Mouse (Mus musculus) heart, embryonic 13.5 days (tissue): ENCODE measurements around the gene Coil. TPM values are rescaled to one million over a fixed set of nuclear protein-coding genes. Genes with fewer than 3 reads are reported as not detected.

Experiments used
- polyA plus RNA-seq: library from polyadenylated mRNA; unstranded; fragments of >200 nt; fragmentation: Nextera tagmentation; extraction: Ambion mirVana; gene quantifications from 2 replicates; pipeline ENCODE4 v1.2.1, GENCODE M21; 2015

Gene Coil
- polyA plus RNA-seq, 1 experiment from 2014 or later, result 10.1 TPM

Other genes with a start within 250 kb of the Coil start
- gene Akap1, start 105.7 kb upstream of the Coil start, polyA plus RNA-seq, result 31.4 and 33.7 TPM in 2 replicates
- gene Scpep1, start 14.8 kb upstream of the Coil start, polyA plus RNA-seq, result 44.6 and 49.1 TPM in 2 replicates
- gene Elobl, start 3.3 kb upstream of the Coil start, polyA plus RNA-seq, result not detected in 2 replicates
- 14.1 and 14.8 TPM in 2 replicates for gene Trim25, start 29.1 kb downstream of the Coil start, polyA plus RNA-seq
- 4.8 and 5.5 TPM in 2 replicates for gene Dgke, start 96.6 kb downstream of the Coil start, polyA plus RNA-seq
- gene Gm525, start 103.6 kb downstream of the Coil start, polyA plus RNA-seq, result not detected in 2 replicates